Mouse (Mus musculus): Measurements from ENCODE around the gene Mfap1a.
"Not testable (repeated sequence)": the region's sequence is repeated elsewhere in the genome, so short reads cannot be mapped to it uniquely, and the experiment has no call there.

DNA sequence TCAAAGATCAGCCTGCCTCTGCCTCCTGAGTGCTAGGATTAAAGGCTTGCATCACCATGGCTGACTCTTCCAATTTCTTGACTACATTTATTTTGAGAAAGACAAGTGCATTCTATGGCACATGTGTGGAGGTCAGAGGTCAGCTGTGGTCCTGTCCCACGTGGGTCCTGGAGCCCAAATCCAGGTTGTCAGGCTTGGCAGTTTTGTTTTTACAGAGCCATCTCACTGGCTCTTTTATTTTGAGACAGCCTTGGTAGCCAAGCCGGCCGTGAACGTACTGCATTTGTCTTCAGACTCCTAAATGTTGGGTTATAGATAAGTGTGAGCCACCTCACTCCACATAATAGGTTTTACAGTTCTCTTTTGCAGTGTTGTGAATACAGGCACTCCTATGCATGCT, 12.2 kb upstream of the Mfap1a start:
- TF ChIP-seq POLR2A (IDR thresholded peaks at IDR 0.05; ENCODE audit: insufficient read length, low read depth); TCF3 (IDR thresholded peaks at IDR 0.05; ENCODE audit: insufficient read length, low read depth); POLR2AphosphoS2 (IDR thresholded peaks at IDR 0.05; ENCODE audit: insufficient read length, low read depth); USF1 (IDR thresholded peaks at IDR 0.05; ENCODE audit: low read depth); MAX (IDR thresholded peaks at IDR 0.05; ENCODE audit: low read depth): not testable (repeated sequence)
